Mouse (Mus musculus): Measurements from ENCODE around the gene B3gat3. TPM values are rescaled to one million over a fixed set of nuclear protein-coding genes. Genes with fewer than 3 reads are reported as not detected.
"Not testable (repeated sequence)": the region's sequence is repeated elsewhere in the genome, so short reads cannot be mapped to it uniquely, and the experiment has no call there.

Gene B3gat3
- polyA plus RNA-seq, 2 experiments = 39.7 to 116 TPM

DNA sequence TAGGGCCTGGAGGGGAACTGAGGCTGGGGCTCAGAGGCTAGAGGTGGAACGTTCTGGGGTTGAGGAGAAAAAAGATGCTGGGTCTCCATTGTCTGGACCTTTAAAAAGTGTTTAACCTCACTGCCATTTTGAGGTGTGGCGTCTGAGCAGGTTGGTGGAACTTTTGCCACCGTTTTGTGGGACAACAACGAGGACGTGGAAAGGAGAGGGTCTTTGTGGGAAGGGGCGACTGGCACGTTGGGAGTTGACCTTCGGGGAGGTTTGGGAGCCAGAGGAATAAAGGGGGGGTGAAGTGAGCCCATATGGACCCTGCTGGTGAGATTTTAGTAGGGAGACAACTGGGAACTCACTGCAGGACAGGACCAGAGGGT, 47.2 kb downstream of the B3gat3 start:
- no peaks in the 10 kb centered on the region for H3K27me3 ChIP-seq (ENCODE audit: control insufficient read depth, insufficient read depth, low read length)
- peak overlapping the region; percentile 97 for H3K9ac ChIP-seq (ENCODE audit: low read depth, low read length, severe bottlenecking)
- peak overlapping the region; percentile 90 for H3K4me2 ChIP-seq (replicated peaks; ENCODE audit: low read depth, low read length, severe bottlenecking)
- 0% methylated on average over 8 of the region's 8 CpGs for WGBS
- no peaks in the 10 kb centered on the region for H3K9me3 ChIP-seq (ENCODE audit: control insufficient read depth, low read length)
- H3K36me3 ChIP-seq (ENCODE audit: control insufficient read depth, insufficient read depth, low read length) = peaks cover 77% of the 10 kb centered on the region
- ATAC-seq (ENCODE audit: low FRiP score, low read depth) (no peak), DNase-seq (ENCODE audit: low spot score) (no peak)
- H3K4me3 ChIP-seq (replicated peaks; ENCODE audit: low read length) = peak overlapping the region; percentile 92
- H3K4me1 ChIP-seq (ENCODE audit: control insufficient read depth, insufficient read depth, low read length) = peaks cover 19% of the 10 kb centered on the region; the same call in 1 of the 2 replicates
- H3K27ac ChIP-seq (replicated peaks; ENCODE audit: low read depth, low read length) = peak overlapping the region; percentile 86
- TF ChIP-seq POLR2A (IDR thresholded peaks at IDR 0.05; ENCODE audit: borderline replicate concordance, extremely low read depth, insufficient read depth, insufficient read length) = no peak

DNA sequence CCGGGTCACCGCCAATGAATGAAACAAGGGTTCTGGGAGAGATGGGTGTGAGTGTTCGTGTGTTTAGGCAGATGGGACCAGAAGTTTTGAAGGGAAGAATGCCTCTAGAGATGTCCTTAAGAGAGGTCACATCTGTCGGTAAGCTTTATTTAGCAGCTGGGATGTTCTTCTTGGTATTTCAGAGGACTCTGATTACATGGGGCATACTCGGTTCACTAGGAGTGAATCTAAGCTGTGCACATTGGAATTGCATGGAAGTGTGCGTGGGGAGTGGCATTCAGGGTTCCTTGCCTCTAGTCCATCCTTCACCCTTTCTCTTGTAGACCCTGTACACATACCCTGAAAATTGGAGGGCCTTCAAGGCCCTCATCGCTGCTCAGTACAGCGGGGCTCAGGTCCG, 47.7 kb downstream of the B3gat3 start:
- peaks cover 78% of the 10 kb centered on the region for H3K36me3 ChIP-seq (ENCODE audit: control insufficient read depth, insufficient read depth, low read length)
- ATAC-seq (ENCODE audit: low FRiP score, low read depth) (no peak), DNase-seq (ENCODE audit: low spot score) (no peak)
- H3K4me2 ChIP-seq (replicated peaks; ENCODE audit: low read depth, low read length, severe bottlenecking) = peak overlapping the region; percentile 90
- 5% methylated on average over 9 of the region's 9 CpGs for WGBS
- peaks cover 19% of the 10 kb centered on the region; the same call in 1 of the 2 replicates for H3K4me1 ChIP-seq (ENCODE audit: control insufficient read depth, insufficient read depth, low read length)
- peak overlapping the region; percentile 92 for H3K4me3 ChIP-seq (replicated peaks; ENCODE audit: low read length)
- no peaks in the 10 kb centered on the region for H3K9me3 ChIP-seq (ENCODE audit: control insufficient read depth, low read length)
- peak overlapping the region; percentile 86 for H3K27ac ChIP-seq (replicated peaks; ENCODE audit: low read depth, low read length)
- no peaks in the 10 kb centered on the region for H3K27me3 ChIP-seq (ENCODE audit: control insufficient read depth, insufficient read depth, low read length)
- H3K9ac ChIP-seq (ENCODE audit: low read depth, low read length, severe bottlenecking) = peak overlapping the region; percentile 97
- TF ChIP-seq POLR2A (IDR thresholded peaks at IDR 0.05; ENCODE audit: borderline replicate concordance, extremely low read depth, insufficient read depth, insufficient read length) = no peak

DNA sequence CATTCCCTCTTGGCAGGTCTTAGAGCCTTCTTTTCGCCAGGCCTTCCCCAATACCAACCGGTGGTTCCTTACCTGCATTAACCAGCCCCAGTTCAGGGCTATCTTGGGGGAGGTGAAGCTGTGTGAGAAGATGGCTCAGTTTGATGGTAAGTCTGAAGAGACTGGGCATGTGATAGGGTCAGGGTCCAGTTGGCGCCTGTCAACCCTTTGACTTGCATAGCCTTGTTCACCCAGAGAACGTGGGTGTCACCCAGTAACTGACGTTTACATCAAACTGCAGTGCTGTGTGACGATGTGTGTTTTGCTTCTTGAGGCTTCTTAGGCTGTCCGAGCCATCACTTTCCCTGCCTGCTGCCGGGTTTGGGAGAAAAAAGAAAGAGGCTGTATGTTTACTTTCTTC, 52.3 kb downstream of the B3gat3 start:
- not testable (repeated sequence) for H3K4me3 ChIP-seq (replicated peaks; ENCODE audit: low read length); H3K27me3 ChIP-seq (ENCODE audit: control insufficient read depth, insufficient read depth, low read length); H3K9me3 ChIP-seq (ENCODE audit: control insufficient read depth, low read length); H3K4me2 ChIP-seq (replicated peaks; ENCODE audit: low read depth, low read length, severe bottlenecking); H3K4me1 ChIP-seq (ENCODE audit: control insufficient read depth, insufficient read depth, low read length); H3K27ac ChIP-seq (replicated peaks; ENCODE audit: low read depth, low read length); DNase-seq (ENCODE audit: low spot score); ATAC-seq (ENCODE audit: low FRiP score, low read depth); H3K9ac ChIP-seq (ENCODE audit: low read depth, low read length, severe bottlenecking)
- H3K36me3 ChIP-seq (ENCODE audit: control insufficient read depth, insufficient read depth, low read length) = peaks cover 91% of the 10 kb centered on the region
- 90% methylated on average over 8 of the region's 8 CpGs for WGBS

DNA sequence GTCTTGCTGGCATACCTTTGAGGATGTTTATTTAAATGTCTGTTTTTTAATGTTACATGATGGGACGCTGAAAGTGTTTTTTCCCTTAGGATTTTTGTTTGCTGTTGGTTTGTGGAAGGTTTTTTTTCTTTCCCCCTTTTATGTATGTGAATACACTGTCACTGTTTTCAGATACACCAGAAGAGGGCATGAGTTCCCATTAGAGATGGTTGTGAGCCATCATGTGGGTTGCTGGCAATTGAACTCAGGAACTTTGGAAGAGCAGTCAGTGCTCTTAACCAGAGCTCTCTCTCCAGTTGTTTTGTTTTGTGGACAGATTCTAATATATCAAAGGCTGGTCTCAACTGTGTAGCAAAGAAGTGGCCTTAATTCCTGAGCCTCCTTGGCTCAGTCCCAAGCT, 54.5 kb downstream of the B3gat3 start:
- no peak overlapping the region for H3K4me2 ChIP-seq (replicated peaks; ENCODE audit: low read depth, low read length, severe bottlenecking)
- no peaks in the 10 kb centered on the region for H3K4me1 ChIP-seq (ENCODE audit: control insufficient read depth, insufficient read depth, low read length)
- H3K9ac ChIP-seq (ENCODE audit: low read depth, low read length, severe bottlenecking) = no peak overlapping the region
- H3K27me3 ChIP-seq (ENCODE audit: control insufficient read depth, insufficient read depth, low read length) = no peaks in the 10 kb centered on the region
- TF ChIP-seq POLR2A (IDR thresholded peaks at IDR 0.05; ENCODE audit: borderline replicate concordance, extremely low read depth, insufficient read depth, insufficient read length) = no peak
- H3K27ac ChIP-seq (replicated peaks; ENCODE audit: low read depth, low read length) = no peak overlapping the region
- no peaks in the 10 kb centered on the region for H3K9me3 ChIP-seq (ENCODE audit: control insufficient read depth, low read length)
- H3K4me3 ChIP-seq (replicated peaks; ENCODE audit: low read length) = no peak overlapping the region
- peaks cover 99% of the 10 kb centered on the region for H3K36me3 ChIP-seq (ENCODE audit: control insufficient read depth, insufficient read depth, low read length)
- ATAC-seq (ENCODE audit: low FRiP score, low read depth) (no peak), DNase-seq (ENCODE audit: low spot score) (no peak)
- 89% methylated on average over 1 of the region's 1 CpGs for WGBS

DNA sequence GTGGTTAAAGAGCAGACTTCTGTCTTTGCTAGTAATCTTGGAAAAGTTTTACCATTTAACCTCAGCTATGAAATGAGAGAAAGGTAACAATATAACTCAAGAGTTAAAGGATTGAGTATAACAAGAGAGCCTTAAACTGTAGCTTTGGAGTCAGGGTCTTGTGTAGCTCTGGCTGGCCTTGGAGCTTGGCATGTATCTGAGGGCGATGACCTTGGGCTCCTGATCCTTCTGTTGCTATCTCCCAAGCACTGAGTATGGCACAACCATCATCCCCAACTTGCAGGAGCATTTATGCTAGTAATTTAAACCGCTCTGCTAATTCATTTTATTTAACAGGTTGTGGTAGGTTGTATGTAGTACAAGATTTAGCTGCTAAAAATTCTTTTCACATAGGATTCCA, 55.3 kb downstream of the B3gat3 start:
- H3K9me3 ChIP-seq (ENCODE audit: control insufficient read depth, low read length) = no peaks in the 10 kb centered on the region
- peaks cover 98% of the 10 kb centered on the region for H3K36me3 ChIP-seq (ENCODE audit: control insufficient read depth, insufficient read depth, low read length)
- no peaks in the 10 kb centered on the region for H3K27me3 ChIP-seq (ENCODE audit: control insufficient read depth, insufficient read depth, low read length)
- H3K4me2 ChIP-seq (replicated peaks; ENCODE audit: low read depth, low read length, severe bottlenecking) = no peak overlapping the region
- H3K4me1 ChIP-seq (ENCODE audit: control insufficient read depth, insufficient read depth, low read length) = no peaks in the 10 kb centered on the region
- no peak overlapping the region for H3K9ac ChIP-seq (ENCODE audit: low read depth, low read length, severe bottlenecking)
- no peak overlapping the region for H3K4me3 ChIP-seq (replicated peaks; ENCODE audit: low read length)
- ATAC-seq (ENCODE audit: low FRiP score, low read depth) = no peak
- no peak for DNase-seq (ENCODE audit: low spot score)
- WGBS = 95% methylated on average over 2 of the region's 2 CpGs
- no peak for TF ChIP-seq POLR2A (IDR thresholded peaks at IDR 0.05; ENCODE audit: borderline replicate concordance, extremely low read depth, insufficient read depth, insufficient read length)
- H3K27ac ChIP-seq (replicated peaks; ENCODE audit: low read depth, low read length) = no peak overlapping the region

DNA sequence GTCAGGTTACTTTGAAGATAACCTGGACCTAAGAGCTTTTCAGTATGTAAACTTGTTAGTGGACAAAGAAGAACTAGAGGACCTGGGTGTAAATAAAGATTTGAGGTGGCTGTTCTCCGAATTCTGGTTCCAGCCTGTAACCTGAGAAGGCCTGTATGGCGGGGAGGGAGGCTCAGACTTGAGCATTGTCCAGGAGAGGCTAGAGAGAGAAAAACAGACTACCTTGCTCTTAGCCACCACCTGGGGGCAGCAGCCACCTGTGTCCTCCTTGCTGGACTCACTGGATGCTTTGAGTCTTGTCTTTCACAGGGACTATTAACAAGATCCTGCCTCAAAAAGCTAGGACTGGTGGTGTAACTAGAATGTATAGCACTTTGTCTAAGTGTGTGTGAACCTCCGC, 56.4 kb downstream of the B3gat3 start:
- Histone ChIP-seq H3K27ac (replicated peaks; ENCODE audit: low read depth, low read length) (no peak overlapping the region), H3K27me3 (ENCODE audit: control insufficient read depth, insufficient read depth, low read length) (no peaks in the 10 kb centered on the region), H3K9ac (ENCODE audit: low read depth, low read length, severe bottlenecking) (no peak overlapping the region), H3K9me3 (ENCODE audit: control insufficient read depth, low read length) (no peaks in the 10 kb centered on the region), H3K36me3 (ENCODE audit: control insufficient read depth, insufficient read depth, low read length) (peaks cover 95% of the 10 kb centered on the region), H3K4me2 (replicated peaks; ENCODE audit: low read depth, low read length, severe bottlenecking) (no peak overlapping the region), H3K4me3 (replicated peaks; ENCODE audit: low read length) (no peak overlapping the region), H3K4me1 (ENCODE audit: control insufficient read depth, insufficient read depth, low read length) (no peaks in the 10 kb centered on the region)
- TF ChIP-seq POLR2A (IDR thresholded peaks at IDR 0.05; ENCODE audit: borderline replicate concordance, extremely low read depth, insufficient read depth, insufficient read length) = no peak
- peak; percentile 73 for DNase-seq (ENCODE audit: low spot score)
- 30% methylated on average over 3 of the region's 3 CpGs for WGBS
- peak; percentile 81 for ATAC-seq (ENCODE audit: low FRiP score, low read depth)

Small RNA genes within 50 kb of the gene (microRNA-seq; reads per million reads assigned to microRNA genes)
- gene Mir5136 = not detected

Other genes starting within 250 kb of the B3gat3 start
Only the 30 nearest of the 32 such genes appear.
- 66.4 and 66.6 TPM in 2 replicates for gene Wdr74, start 184.5 kb upstream of the B3gat3 start, polyA plus RNA-seq (2012; rRNA removed)
- gene Wdr74, start 184.5 kb upstream of the B3gat3 start, polyA plus RNA-seq (2014; fragmentation: Nextera tagmentation; extraction: Ambion mirVana) = 85.5 and 87.2 TPM in 2 replicates
- gene 1700092M07Rik, start 179.7 kb upstream of the B3gat3 start, polyA plus RNA-seq (2012; rRNA removed) = 1.6 and 3.2 TPM in 2 replicates
- gene 1700092M07Rik, start 179.7 kb upstream of the B3gat3 start, polyA plus RNA-seq (2014; fragmentation: Nextera tagmentation; extraction: Ambion mirVana) = 1.6 and 2.1 TPM in 2 replicates
- gene Stx5a, start 179.0 kb upstream of the B3gat3 start, polyA plus RNA-seq (2012; rRNA removed) = 188 and 197 TPM in 2 replicates
- 161 and 174 TPM in 2 replicates for gene Stx5a, start 179.0 kb upstream of the B3gat3 start, polyA plus RNA-seq (2014; fragmentation: Nextera tagmentation; extraction: Ambion mirVana)
- gene Nxf1, start 163.3 kb upstream of the B3gat3 start, polyA plus RNA-seq (2012; rRNA removed) = 263 and 265 TPM in 2 replicates
- gene Nxf1, start 163.3 kb upstream of the B3gat3 start, polyA plus RNA-seq (2014; fragmentation: Nextera tagmentation; extraction: Ambion mirVana) = 168 and 187 TPM in 2 replicates
- gene Tmem223, start 149.4 kb upstream of the B3gat3 start, polyA plus RNA-seq (2012; rRNA removed) = 192 and 275 TPM in 2 replicates
- 177 and 220 TPM in 2 replicates for gene Tmem223, start 149.4 kb upstream of the B3gat3 start, polyA plus RNA-seq (2014; fragmentation: Nextera tagmentation; extraction: Ambion mirVana)
- gene Tmem179b, start 145.9 kb upstream of the B3gat3 start, polyA plus RNA-seq (2012; rRNA removed) = 63.5 and 97.1 TPM in 2 replicates
- 83.6 and 84.2 TPM in 2 replicates for gene Tmem179b, start 145.9 kb upstream of the B3gat3 start, polyA plus RNA-seq (2014; fragmentation: Nextera tagmentation; extraction: Ambion mirVana)
- gene Taf6l, start 134.0 kb upstream of the B3gat3 start, polyA plus RNA-seq (2012; rRNA removed) = 22.4 and 29.1 TPM in 2 replicates
- gene Taf6l, start 134.0 kb upstream of the B3gat3 start, polyA plus RNA-seq (2014; fragmentation: Nextera tagmentation; extraction: Ambion mirVana) = 21.3 and 21.8 TPM in 2 replicates
- 135 and 140 TPM in 2 replicates for gene Polr2g, start 121.8 kb upstream of the B3gat3 start, polyA plus RNA-seq (2012; rRNA removed)
- gene Polr2g, start 121.8 kb upstream of the B3gat3 start, polyA plus RNA-seq (2014; fragmentation: Nextera tagmentation; extraction: Ambion mirVana) = 153 and 165 TPM in 2 replicates
- gene Zbtb3, start 117.8 kb upstream of the B3gat3 start, polyA plus RNA-seq (2012; rRNA removed) = 3.5 and 3.9 TPM in 2 replicates
- gene Zbtb3, start 117.8 kb upstream of the B3gat3 start, polyA plus RNA-seq (2014; fragmentation: Nextera tagmentation; extraction: Ambion mirVana) = 5.3 and 5.6 TPM in 2 replicates
- 48.3 and 54.3 TPM in 2 replicates for gene Ttc9c, start 101.0 kb upstream of the B3gat3 start, polyA plus RNA-seq (2012; rRNA removed)
- gene Ttc9c, start 101.0 kb upstream of the B3gat3 start, polyA plus RNA-seq (2014; fragmentation: Nextera tagmentation; extraction: Ambion mirVana) = 41.8 and 48.5 TPM in 2 replicates
- 59.4 and 88.6 TPM in 2 replicates for gene Hnrnpul2, start 100.4 kb upstream of the B3gat3 start, polyA plus RNA-seq (2012; rRNA removed)
- 9.5 and 9.6 TPM in 2 replicates for gene Hnrnpul2, start 100.4 kb upstream of the B3gat3 start, polyA plus RNA-seq (2014; fragmentation: Nextera tagmentation; extraction: Ambion mirVana)
- gene AC129217.1, start 90.6 kb upstream of the B3gat3 start, polyA plus RNA-seq (2012; rRNA removed) = 0.51 and 3.0 TPM in 2 replicates
- gene AC129217.1, start 90.6 kb upstream of the B3gat3 start, polyA plus RNA-seq (2014; fragmentation: Nextera tagmentation; extraction: Ambion mirVana) = not detected in 2 replicates
- 48.2 and 63.5 TPM in 2 replicates for gene Bscl2, start 82.9 kb upstream of the B3gat3 start, polyA plus RNA-seq (2012; rRNA removed)
- 50.2 and 51.3 TPM in 2 replicates for gene Bscl2, start 82.9 kb upstream of the B3gat3 start, polyA plus RNA-seq (2014; fragmentation: Nextera tagmentation; extraction: Ambion mirVana)
- gene Gng3, start 81.2 kb upstream of the B3gat3 start, polyA plus RNA-seq (2012; rRNA removed) = 2.2 and 2.5 TPM in 2 replicates
- gene Gng3, start 81.2 kb upstream of the B3gat3 start, polyA plus RNA-seq (2014; fragmentation: Nextera tagmentation; extraction: Ambion mirVana) = 4.2 and 5.0 TPM in 2 replicates
- gene Lrrn4cl, start 69.6 kb upstream of the B3gat3 start, polyA plus RNA-seq (2012; rRNA removed) = 1.9 and 2.1 TPM in 2 replicates
- gene Lrrn4cl, start 69.6 kb upstream of the B3gat3 start, polyA plus RNA-seq (2014; fragmentation: Nextera tagmentation; extraction: Ambion mirVana) = 0.70 and 1.6 TPM in 2 replicates
- 84.2 and 127 TPM in 2 replicates for gene Ubxn1, start 48.9 kb upstream of the B3gat3 start, polyA plus RNA-seq (2012; rRNA removed)
- gene Ubxn1, start 48.9 kb upstream of the B3gat3 start, polyA plus RNA-seq (2014; fragmentation: Nextera tagmentation; extraction: Ambion mirVana) = 154 and 166 TPM in 2 replicates
- gene Uqcc3, start 39.5 kb upstream of the B3gat3 start, polyA plus RNA-seq (2012; rRNA removed) = 33.9 and 51.3 TPM in 2 replicates
- 65.9 and 70.1 TPM in 2 replicates for gene Uqcc3, start 39.5 kb upstream of the B3gat3 start, polyA plus RNA-seq (2014; fragmentation: Nextera tagmentation; extraction: Ambion mirVana)
- gene Lbhd1, start 36.6 kb upstream of the B3gat3 start, polyA plus RNA-seq (2012; rRNA removed) = 6.0 and 6.1 TPM in 2 replicates
- gene Lbhd1, start 36.6 kb upstream of the B3gat3 start, polyA plus RNA-seq (2014; fragmentation: Nextera tagmentation; extraction: Ambion mirVana) = 59.6 and 70.0 TPM in 2 replicates
- gene Gm49403, start 36.4 kb upstream of the B3gat3 start, polyA plus RNA-seq (2012; rRNA removed) = not detected in 2 replicates
- not detected in 2 replicates for gene Gm49403, start 36.4 kb upstream of the B3gat3 start, polyA plus RNA-seq (2014; fragmentation: Nextera tagmentation; extraction: Ambion mirVana)
- gene 1810009A15Rik, start 31.5 kb upstream of the B3gat3 start, polyA plus RNA-seq (2012; rRNA removed) = 50.1 and 92.1 TPM in 2 replicates
- gene 1810009A15Rik, start 31.5 kb upstream of the B3gat3 start, polyA plus RNA-seq (2014; fragmentation: Nextera tagmentation; extraction: Ambion mirVana) = 80.2 and 87.6 TPM in 2 replicates
- 0.38 TPM in 1 of 2 replicates, not detected in the other for gene Gm49416, start 31.4 kb upstream of the B3gat3 start, polyA plus RNA-seq (2012; rRNA removed)
- 0.50 TPM in 1 of 2 replicates, not detected in the other for gene Gm49416, start 31.4 kb upstream of the B3gat3 start, polyA plus RNA-seq (2014; fragmentation: Nextera tagmentation; extraction: Ambion mirVana)
- gene Ints5, start 27.4 kb upstream of the B3gat3 start, polyA plus RNA-seq (2012; rRNA removed) = 34.5 and 46.5 TPM in 2 replicates
- gene Ints5, start 27.4 kb upstream of the B3gat3 start, polyA plus RNA-seq (2014; fragmentation: Nextera tagmentation; extraction: Ambion mirVana) = 33.4 and 36.6 TPM in 2 replicates
- gene Ganab, start 22.3 kb upstream of the B3gat3 start, polyA plus RNA-seq (2012; rRNA removed) = 212 and 265 TPM in 2 replicates
- gene Ganab, start 22.3 kb upstream of the B3gat3 start, polyA plus RNA-seq (2014; fragmentation: Nextera tagmentation; extraction: Ambion mirVana) = 91.7 and 99.6 TPM in 2 replicates
- 5.2 and 7.1 TPM in 2 replicates for gene Rom1, start 9.0 kb downstream of the B3gat3 start, polyA plus RNA-seq (2012; rRNA removed)
- gene Rom1, start 9.0 kb downstream of the B3gat3 start, polyA plus RNA-seq (2014; fragmentation: Nextera tagmentation; extraction: Ambion mirVana) = 2.0 and 2.4 TPM in 2 replicates
- 62.1 and 74.9 TPM in 2 replicates for gene Eml3, start 9.2 kb downstream of the B3gat3 start, polyA plus RNA-seq (2012; rRNA removed)
- gene Eml3, start 9.2 kb downstream of the B3gat3 start, polyA plus RNA-seq (2014; fragmentation: Nextera tagmentation; extraction: Ambion mirVana) = 21.5 and 25.2 TPM in 2 replicates
- gene Mta2, start 21.5 kb downstream of the B3gat3 start, polyA plus RNA-seq (2012; rRNA removed) = 63.4 and 76.5 TPM in 2 replicates
- gene Mta2, start 21.5 kb downstream of the B3gat3 start, polyA plus RNA-seq (2014; fragmentation: Nextera tagmentation; extraction: Ambion mirVana) = 43.8 and 47.2 TPM in 2 replicates
- 28.6 and 33.6 TPM in 2 replicates for gene Tut1, start 33.5 kb downstream of the B3gat3 start, polyA plus RNA-seq (2012; rRNA removed)
- gene Tut1, start 33.5 kb downstream of the B3gat3 start, polyA plus RNA-seq (2014; fragmentation: Nextera tagmentation; extraction: Ambion mirVana) = 27.6 and 29.2 TPM in 2 replicates
- 530 and 577 TPM in 2 replicates for gene Eef1g, start 46.7 kb downstream of the B3gat3 start, polyA plus RNA-seq (2012; rRNA removed)
- gene Eef1g, start 46.7 kb downstream of the B3gat3 start, polyA plus RNA-seq (2014; fragmentation: Nextera tagmentation; extraction: Ambion mirVana) = 499 and 500 TPM in 2 replicates
- 21.6 and 31.4 TPM in 2 replicates for gene Ahnak, start 68.9 kb downstream of the B3gat3 start, polyA plus RNA-seq (2012; rRNA removed)
- gene Ahnak, start 68.9 kb downstream of the B3gat3 start, polyA plus RNA-seq (2014; fragmentation: Nextera tagmentation; extraction: Ambion mirVana) = 61.5 and 61.6 TPM in 2 replicates
- gene Scgb1a1, start 167.6 kb downstream of the B3gat3 start, polyA plus RNA-seq (2012; rRNA removed) = 0.35 TPM in 1 of 2 replicates, not detected in the other
- gene Scgb1a1, start 167.6 kb downstream of the B3gat3 start, polyA plus RNA-seq (2014; fragmentation: Nextera tagmentation; extraction: Ambion mirVana) = not detected in 2 replicates